Mouse (Mus musculus) MEL (cell line): ENCODE data around the gene Kcnk7. TPM values are rescaled to one million over a fixed set of nuclear protein-coding genes. Genes with fewer than 3 reads are reported as not detected.

ENCODE experiments used
- DNase-seq: peaks from one replicate; pipeline ENCODE4 v3.0.0; 2011; ENCODE audit warnings: low read depth, low spot score
- H3K27ac ChIP-seq: 2 replicates; pipeline ENCODE4 v1.5.1; 2012; ENCODE audit warnings: low read depth, mild to moderate bottlenecking, control low read depth, low read length, moderate library complexity; ENCODE audit not compliant: control insufficient read depth
- H3K27me3 ChIP-seq, 2 experiments: fragments of 150-350 bp in 1 of 2; sonication (generic) in 1 of 2; 2 replicates each; pipeline ENCODE4 v1.6.1; 2012; ENCODE audit warnings: low read length in 2 of 2, mild to moderate bottlenecking in 2 of 2, improper control_type of control experiment in 1 of 2, moderate library complexity in 1 of 2; ENCODE audit not compliant: insufficient read depth in 2 of 2, control insufficient read depth in 1 of 2
- H3K36me3 ChIP-seq, 2 experiments: 2 replicates each; pipeline ENCODE4 v1.6.1; 2012 to 2014; ENCODE audit warnings: low read length in 2 of 2, improper control_type of control experiment in 1 of 2, inconsistent platforms in 1 of 2, mild to moderate bottlenecking in 1 of 2; ENCODE audit not compliant: insufficient read depth in 2 of 2, control insufficient read depth in 1 of 2
- H3K4me1 ChIP-seq, 2 experiments: fragments of 150-350 bp in 1 of 2; sonication (generic) in 1 of 2; 2 replicates each; pipeline ENCODE4 v1.6.1; 2012; ENCODE audit warnings: low read length in 2 of 2, improper control_type of control experiment in 1 of 2, mild to moderate bottlenecking in 1 of 2; ENCODE audit not compliant: insufficient read depth in 2 of 2, control insufficient read depth in 1 of 2
- H3K4me3 ChIP-seq, 2 experiments: fragments of 150-350 bp in 1 of 2; sonication (generic) in 1 of 2; 2 replicates each; pipeline ENCODE4 v1.5.1; 2012; ENCODE audit warnings: low read depth in 2 of 2, low read length in 2 of 2, mild to moderate bottlenecking in 2 of 2, moderate library complexity in 2 of 2, control low read depth in 1 of 2, improper control_type of control experiment in 1 of 2; ENCODE audit not compliant: control insufficient read depth in 1 of 2, insufficient read depth in 1 of 2
- H3K79me2 ChIP-seq: 2 replicates; pipeline ENCODE4 v1.6.1; 2012; ENCODE audit warnings: mild to moderate bottlenecking, low read length, moderate library complexity; ENCODE audit not compliant: control insufficient read depth, poor library complexity, insufficient read depth
- H3K9ac ChIP-seq: 2 replicates; pipeline ENCODE4 v1.6.1; 2012; ENCODE audit warnings: low read depth, mild to moderate bottlenecking, control low read depth, low read length, moderate library complexity; ENCODE audit not compliant: control insufficient read depth, poor library complexity, severe bottlenecking
- H3K9me3 ChIP-seq: fragments of 150-350 bp; sonication (generic); replicated peaks from 2 replicates; pipeline ENCODE4 v1.6.1; 2012; ENCODE audit warnings: mild to moderate bottlenecking, low read length, improper control_type of control experiment, moderate library complexity; ENCODE audit not compliant: insufficient read depth
- CHD1 ChIP-seq: IDR thresholded peaks from 2 replicates; pipeline ENCODE4 v1.6.1; 2012; ENCODE audit warnings: low read depth, mild to moderate bottlenecking, inconsistent platforms, low read length, improper control_type of control experiment
- E2F4 ChIP-seq: IDR thresholded peaks from 2 replicates; pipeline ENCODE4 v1.6.1; 2011; ENCODE audit warnings: low read depth, low read length, improper control_type of control experiment, borderline replicate concordance
- ELF1 ChIP-seq: IDR thresholded peaks from 2 replicates; pipeline ENCODE4 v1.6.1; 2014; ENCODE audit warnings: low read depth, mild to moderate bottlenecking, inconsistent platforms, low read length, improper control_type of control experiment, moderate library complexity
- GABPA ChIP-seq: IDR thresholded peaks from 2 replicates; pipeline ENCODE4 v1.6.1; 2012; ENCODE audit warnings: low read depth, mild to moderate bottlenecking, inconsistent platforms, low read length, improper control_type of control experiment, moderate library complexity
- GATA1 ChIP-seq: IDR thresholded peaks from 2 replicates; pipeline ENCODE4 v1.6.1; 2011; ENCODE audit warnings: low read depth, low read length, improper control_type of control experiment
- HCFC1 ChIP-seq: IDR thresholded peaks from 2 replicates; pipeline ENCODE4 v1.6.1; 2012; ENCODE audit warnings: low read depth, mild to moderate bottlenecking, inconsistent platforms, low read length, improper control_type of control experiment, moderate library complexity
- JUND ChIP-seq: IDR thresholded peaks from 2 replicates; pipeline ENCODE4 v1.6.1; 2011; ENCODE audit warnings: low read depth, mild to moderate bottlenecking, improper control_type of control experiment, low read length
- KAT2A ChIP-seq: conservative IDR thresholded peaks from 2 replicates; pipeline ENCODE4 v1.6.1; 2012; ENCODE audit warnings: low read depth, low read length, improper control_type of control experiment, inconsistent platforms
- MAFK ChIP-seq: IDR thresholded peaks from 2 replicates; pipeline ENCODE4 v1.6.1; 2011; ENCODE audit warnings: low read depth, mild to moderate bottlenecking, low read length, improper control_type of control experiment, borderline replicate concordance
- MAX ChIP-seq: IDR thresholded peaks from 2 replicates; pipeline ENCODE4 v1.6.1; 2011; ENCODE audit warnings: low read length, improper control_type of control experiment
- MAZ ChIP-seq: IDR thresholded peaks from 2 replicates; pipeline ENCODE4 v1.6.1; 2012; ENCODE audit warnings: low read depth, mild to moderate bottlenecking, inconsistent platforms, low read length, improper control_type of control experiment
- MEF2A ChIP-seq: IDR thresholded peaks from 2 replicates; pipeline ENCODE4 v1.6.1; 2014; ENCODE audit warnings: low read depth, mild to moderate bottlenecking, inconsistent platforms, low read length, improper control_type of control experiment; ENCODE audit not compliant: poor library complexity, insufficient replicate concordance, severe bottlenecking; ENCODE audit errors: extremely low read depth
- MYC ChIP-seq: IDR thresholded peaks from 2 replicates; pipeline ENCODE4 v1.6.1; 2011; ENCODE audit warnings: low read depth, mild to moderate bottlenecking, low read length, improper control_type of control experiment, moderate library complexity
- NELFE ChIP-seq: IDR thresholded peaks from 2 replicates; pipeline ENCODE4 v1.6.1; 2011; ENCODE audit warnings: low read depth, low read length, improper control_type of control experiment
- NRF1 ChIP-seq: IDR thresholded peaks from 2 replicates; pipeline ENCODE4 v1.6.1; 2014; ENCODE audit warnings: low read depth, mild to moderate bottlenecking, inconsistent platforms, low read length, improper control_type of control experiment, moderate library complexity; ENCODE audit not compliant: poor library complexity, insufficient read depth, severe bottlenecking
- POLR2A ChIP-seq, 2 experiments: IDR thresholded peaks; 2 replicates each; pipeline ENCODE4 v1.6.1; 2011 to 2012; ENCODE audit warnings: low read length in 2 of 2, mild to moderate bottlenecking in 2 of 2, control low read depth in 1 of 2, improper control_type of control experiment in 1 of 2, low read depth in 1 of 2, moderate library complexity in 1 of 2; ENCODE audit not compliant: control insufficient read depth in 1 of 2, insufficient read depth in 1 of 2, poor library complexity in 1 of 2
- POLR2AphosphoS2 ChIP-seq: IDR thresholded peaks from 2 replicates; pipeline ENCODE4 v1.6.1; 2011; ENCODE audit warnings: low read length, improper control_type of control experiment
- POLR2AphosphoS5 ChIP-seq: IDR thresholded peaks from 2 replicates; pipeline ENCODE4 v1.6.1; 2012; ENCODE audit warnings: low read depth, borderline replicate concordance, mild to moderate bottlenecking, inconsistent platforms, low read length, moderate library complexity, mixed read lengths
- RAD21 ChIP-seq: IDR thresholded peaks from 2 replicates; pipeline ENCODE4 v1.6.1; 2011; ENCODE audit warnings: mild to moderate bottlenecking, low read depth, low read length, improper control_type of control experiment
- RCOR1 ChIP-seq: IDR thresholded peaks from 2 replicates; pipeline ENCODE4 v1.6.1; 2012; ENCODE audit warnings: low read depth, mild to moderate bottlenecking, inconsistent platforms, low read length, improper control_type of control experiment
- SIN3A ChIP-seq: IDR thresholded peaks from 2 replicates; pipeline ENCODE4 v1.6.1; 2012; ENCODE audit warnings: low read length, improper control_type of control experiment, inconsistent platforms
- TAL1 ChIP-seq: IDR thresholded peaks from 2 replicates; pipeline ENCODE4 v1.6.1; 2012; ENCODE audit warnings: mild to moderate bottlenecking, inconsistent platforms, low read length, moderate library complexity, mixed read lengths
- TBP ChIP-seq: IDR thresholded peaks from 2 replicates; pipeline ENCODE4 v1.8.0; 2011; ENCODE audit warnings: low read depth, low read length, improper control_type of control experiment
- UBTF ChIP-seq: IDR thresholded peaks from 2 replicates; pipeline ENCODE4 v1.6.1; 2012; ENCODE audit warnings: low read depth, mild to moderate bottlenecking, inconsistent platforms, low read length, improper control_type of control experiment, moderate library complexity, borderline replicate concordance; ENCODE audit not compliant: insufficient read depth
- USF1 ChIP-seq: IDR thresholded peaks from 2 replicates; pipeline ENCODE4 v1.6.1; 2014; ENCODE audit warnings: low read depth, mild to moderate bottlenecking, inconsistent platforms, low read length, improper control_type of control experiment, moderate library complexity
- ZC3H11A ChIP-seq: IDR thresholded peaks from 2 replicates; pipeline ENCODE4 v1.6.1; 2012; ENCODE audit warnings: low read depth, mild to moderate bottlenecking, inconsistent platforms, low read length, improper control_type of control experiment
- ZKSCAN1 ChIP-seq: IDR thresholded peaks from 2 replicates; pipeline ENCODE4 v1.6.1; 2012; ENCODE audit warnings: low read depth, mild to moderate bottlenecking, inconsistent platforms, low read length, improper control_type of control experiment, moderate library complexity
- ZNF384 ChIP-seq: IDR thresholded peaks from 2 replicates; pipeline ENCODE4 v1.6.1; 2012; ENCODE audit warnings: low read depth, mild to moderate bottlenecking, inconsistent platforms, low read length, improper control_type of control experiment
- polyA plus RNA-seq, 2 experiments: library from polyadenylated mRNA; stranded (reverse) in 1 of 2; unstranded in 1 of 2; fragments of >175 nt in 1 of 2; fragments of >200 nt in 1 of 2; gene quantifications; 2 replicates each; pipeline versions ENCODE4 v1.2.1 to v1.2.4; 2012; ENCODE audit warnings: low replicate concordance in 2 of 2, low read depth in 1 of 2; ENCODE audit not compliant: insufficient read length in 2 of 2, insufficient read depth in 1 of 2, missing spikeins in 1 of 2
- total RNA-seq: library from RNA; depleted of rRNA; stranded (reverse); fragments of 300-350 nt; gene quantifications from 2 replicates; pipeline ENCODE4 v1.2.3, GENCODE M21; 2012

Kcnk7 gene
- total and polyA plus RNA-seq, 3 experiments = 0.23 to 0.60 TPM; not detected in 1

DNA sequence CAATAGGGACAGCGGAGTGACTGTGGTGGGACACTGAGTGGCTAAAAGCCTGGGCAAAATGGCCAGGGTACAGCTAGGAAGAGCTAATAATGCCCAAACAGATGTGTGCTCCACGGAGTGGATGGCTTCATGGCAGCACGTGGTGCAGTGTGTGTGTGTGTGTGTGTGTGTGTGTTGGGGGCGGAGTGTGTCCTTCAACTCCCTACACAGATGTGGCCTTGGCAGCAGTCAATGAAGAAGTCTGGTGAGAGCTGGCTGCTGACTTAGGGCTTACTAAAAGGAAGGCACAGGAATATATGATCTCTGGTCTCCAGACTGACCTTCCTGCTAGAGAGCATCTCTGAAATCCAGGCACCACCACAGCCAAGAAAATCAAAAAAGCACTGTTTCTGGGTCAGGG is 35.8 kb upstream of the Kcnk7 start:
- Histone ChIP-seq H3K9ac (no peak overlapping the region), H3K4me1 (peaks cover 1 to 28% of the 10 kb centered on the region in 2 experiments; a peak in 3 of 4 replicates), H3K9me3 (no peaks in the 10 kb centered on the region), H3K36me3 (peaks cover 4 to 21% of the 10 kb centered on the region in 2 experiments; a peak in 3 of 4 replicates), H3K4me3 (no peak overlapping the region), H3K27ac (no peak overlapping the region), H3K79me2 (no peaks in the 10 kb centered on the region; the same call in 1 of the 2 replicates), H3K27me3 (no peaks in the 10 kb centered on the region)
- no peak for DNase-seq
- TF ChIP-seq CHD1 (no peak), NRF1 (no peak), E2F4 (no peak), MAZ (no peak), TAL1 (no peak), MAFK (no peak), JUND (no peak), UBTF (no peak), HCFC1 (no peak), RAD21 (no peak), RCOR1 (no peak), POLR2AphosphoS2 (no peak), SIN3A (no peak), ELF1 (no peak)

GRCm38 (mm10) chr19:5680432-5680831 is 23.7 kb upstream of the Kcnk7 start:
- H3K9ac ChIP-seq = no peak overlapping the region
- H3K4me1 ChIP-seq = no peaks in the 10 kb centered on the region
- no peak for TF ChIP-seq NELFE
- TF ChIP-seq MAX = no peak
- no peak for TF ChIP-seq MAZ
- TF ChIP-seq TBP = no peak
- no peak for TF ChIP-seq MYC
- TF ChIP-seq ZKSCAN1 = no peak
- TF ChIP-seq ZC3H11A = no peak
- no peak for TF ChIP-seq ZNF384
- TF ChIP-seq POLR2A (IDR thresholded peaks at IDR 0.05; ENCODE audit: control insufficient read depth in 1 of 2, insufficient read depth in 1 of 2, low read depth in 1 of 2, low read length in 2 of 2, poor library complexity in 1 of 2) = no peak
- no peak for TF ChIP-seq KAT2A
- no peak for TF ChIP-seq GATA1
- no peak for TF ChIP-seq ELF1
- no peak for TF ChIP-seq RCOR1
- TF ChIP-seq GABPA = no peak
- no peak for TF ChIP-seq POLR2AphosphoS5
- TF ChIP-seq SIN3A = no peak
- TF ChIP-seq HCFC1 = no peak
- TF ChIP-seq USF1 = no peak
- TF ChIP-seq MEF2A = no peak
- H3K4me3 ChIP-seq = no peak overlapping the region
- DNase-seq = no peak
- no peaks in the 10 kb centered on the region for H3K27me3 ChIP-seq
- no peaks in the 10 kb centered on the region for H3K9me3 ChIP-seq
- H3K27ac ChIP-seq = no peak overlapping the region
- H3K36me3 ChIP-seq = peaks cover 0 to 3% of the 10 kb centered on the region in 2 experiments; a peak in 2 of 4 replicates
- no peaks in the 10 kb centered on the region for H3K79me2 ChIP-seq
